ENCODE assay signal across 9 mouse cellular contexts in the genomic region with DNA sequence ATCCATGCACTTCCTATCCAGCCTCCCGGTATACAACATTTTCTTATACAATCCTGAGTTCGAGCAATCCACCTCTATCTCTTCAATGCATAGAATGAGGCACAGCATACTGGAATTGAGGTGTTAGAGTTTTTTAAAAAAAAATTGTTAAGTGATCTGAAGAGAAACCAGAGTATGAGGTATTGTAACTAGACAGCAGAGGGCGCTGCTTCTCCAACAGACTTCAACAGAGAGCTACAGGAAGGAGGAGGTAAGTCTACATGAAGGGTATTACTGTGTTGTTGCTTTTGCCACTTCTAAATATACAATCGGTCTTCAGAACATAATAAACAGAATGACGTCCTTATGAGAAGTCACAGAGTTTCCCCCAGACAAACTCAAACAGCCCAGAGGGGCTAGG.
DNase-seq lines count a peak whose midpoint lies in the region; ATAC-seq and TF ChIP-seq lines count a peak whose summit lies in the region.
"Had no signal": no experiment of that assay in that cellular context is flagged by ENCODE, and none has a peak within 500 bp of the region (broad histone marks: within the 10 kb centered on the region; RNA-seq: fewer than 3 reads in every experiment).

No protein-coding gene starts in this region.

- peak; percentile 52 for DNase-seq in kidney, postnatal 14 days
- peak; percentile 83 for DNase-seq in ZHBTc4 (ENCODE audit: low read depth, low spot score)
- peak; percentile 54 for DNase-seq in limb, embryonic 10.5 days (ENCODE audit: low spot score)
- DNase-seq in MN1 (ENCODE audit: low spot score) = no peak

- H3K4me1 ChIP-seq in kidney, embryonic 15.5 days = peaks cover 5% of the 10 kb centered on the region; the same call in 1 of the 2 replicates
- peaks cover 11% of the 10 kb centered on the region for H3K4me1 ChIP-seq in E14TG2a.4 (replicated peaks; ENCODE audit: low read depth, low read length)
- H3K4me1 ChIP-seq in limb, embryonic 10.5 days = peaks cover 35% of the 10 kb centered on the region
- H3K4me1 ChIP-seq in forebrain, embryonic 15.5 days = peaks cover 16% of the 10 kb centered on the region

- ATAC-seq in kidney, embryonic 15.5 days (replicated peaks; ENCODE audit: low FRiP score) = no peak
- no peak for ATAC-seq in inflammation-experienced regulatory T-cells, adult 6 months
- no peak for ATAC-seq in forebrain, embryonic 15.5 days (replicated peaks)

- no peak overlapping the region for H3K27ac ChIP-seq in kidney, embryonic 15.5 days
- no peak overlapping the region for H3K27ac ChIP-seq in limb, embryonic 10.5 days
- no peak overlapping the region for H3K27ac ChIP-seq in forebrain, embryonic 15.5 days (replicated peaks)
- H3K27ac ChIP-seq: limb, embryonic 12.5 days had no signal

- H3K9ac ChIP-seq in kidney, embryonic 15.5 days = no peak overlapping the region
- H3K9ac ChIP-seq in forebrain, embryonic 15.5 days (replicated peaks) = no peak overlapping the region
- H3K9ac ChIP-seq: limb, embryonic 12.5 days had no signal

- WGBS in kidney, embryonic 15.5 days = 77% methylated on average over 5 of the region's 5 CpGs
- 67% methylated on average over 5 of the region's 5 CpGs for WGBS in limb, embryonic 10.5 days
- WGBS in forebrain, embryonic 15.5 days = 65% methylated on average over 5 of the region's 5 CpGs

- no peak overlapping the region for H3K4me3 ChIP-seq in kidney, embryonic 15.5 days (replicated peaks)
- no peak overlapping the region for H3K4me3 ChIP-seq in E14TG2a.4 (replicated peaks; ENCODE audit: low read length)
- H3K4me3 ChIP-seq in limb, embryonic 10.5 days = no peak overlapping the region
- H3K4me3 ChIP-seq in forebrain, embryonic 15.5 days = no peak overlapping the region
- H3K4me3 ChIP-seq: limb, embryonic 12.5 days had no signal

- TF ChIP-seq CTCF in E14TG2a.4 (conservative IDR thresholded peaks at IDR 0.05; ENCODE audit: low read length) = peak; percentile 60

- no peaks in the 10 kb centered on the region for H3K27me3 ChIP-seq in kidney, embryonic 15.5 days
- peaks cover 31% of the 10 kb centered on the region for H3K27me3 ChIP-seq in E14TG2a.4 (ENCODE audit: insufficient read depth, low read length)
- peaks cover 89% of the 10 kb centered on the region for H3K27me3 ChIP-seq in limb, embryonic 10.5 days (ENCODE audit: low read depth, poor library complexity, severe bottlenecking)
- H3K27me3 ChIP-seq in forebrain, embryonic 15.5 days = no peaks in the 10 kb centered on the region

- H3K4me2 ChIP-seq in kidney, embryonic 15.5 days = no peak overlapping the region
- no peak overlapping the region for H3K4me2 ChIP-seq in forebrain, embryonic 15.5 days (replicated peaks)
- H3K4me2 ChIP-seq: limb, embryonic 12.5 days had no signal

- H3K9me3 ChIP-seq in kidney, embryonic 15.5 days (replicated peaks) = no peaks in the 10 kb centered on the region
- H3K9me3 ChIP-seq in E14TG2a.4 (ENCODE audit: low read length) = no peaks in the 10 kb centered on the region
- H3K9me3 ChIP-seq in limb, embryonic 10.5 days (replicated peaks) = no peaks in the 10 kb centered on the region
- H3K9me3 ChIP-seq in forebrain, embryonic 15.5 days = no peaks in the 10 kb centered on the region
- H3K9me3 ChIP-seq: limb, embryonic 12.5 days had no signal

- no peaks in the 10 kb centered on the region for H3K36me3 ChIP-seq in kidney, embryonic 15.5 days
- no peaks in the 10 kb centered on the region for H3K36me3 ChIP-seq in E14TG2a.4 (ENCODE audit: insufficient read depth, low read length)
- no peaks in the 10 kb centered on the region for H3K36me3 ChIP-seq in limb, embryonic 10.5 days
- H3K36me3 ChIP-seq in forebrain, embryonic 15.5 days = no peaks in the 10 kb centered on the region
- H3K36me3 ChIP-seq: limb, embryonic 12.5 days had no signal
